Mouse (Mus musculus): ENCODE results near the gene Dst. TPM values are rescaled to one million over a fixed set of nuclear protein-coding genes. Genes with fewer than 3 reads are reported as not detected.

Gene Dst
- polyA plus RNA-seq, 1 experiment from 2014 or later = 15.6 TPM

- ATAC-seq (ENCODE audit: insufficient read depth) (no peak), DNase-seq (no peak)
- Histone ChIP-seq H3K27me3 (ENCODE audit: insufficient read depth, low read length) (no peaks in the 10 kb centered on the region), H3K4me1 (ENCODE audit: insufficient read depth) (no peaks in the 10 kb centered on the region), H3K27ac (ENCODE audit: low read depth) (no peak overlapping the region), H3K4me2 (no peak overlapping the region), H3K9ac (no peak overlapping the region), H3K36me3 (ENCODE audit: insufficient read depth) (no peaks in the 10 kb centered on the region), H3K4me3 (ENCODE audit: low read depth, low read length) (no peak overlapping the region), H3K9me3 (ENCODE audit: low read depth, low read length) (no peaks in the 10 kb centered on the region)
- WGBS = 57% methylated on average over 3 of the region's 3 CpGs
- no peak for TF ChIP-seq CTCF (IDR thresholded peaks at IDR 0.05; ENCODE audit: low read depth)
Measured at GRCm38 (mm10) chr1:33925283-33925682, 17.3 kb downstream of the Dst start.

GRCm38 (mm10) chr1:33927466-33927865 lies 19.4 kb downstream of the Dst start:
- Histone ChIP-seq H3K27ac (ENCODE audit: low read depth) (no peak overlapping the region), H3K4me1 (ENCODE audit: insufficient read depth) (no peaks in the 10 kb centered on the region), H3K27me3 (ENCODE audit: insufficient read depth, low read length) (no peaks in the 10 kb centered on the region), H3K9me3 (ENCODE audit: low read depth, low read length) (no peaks in the 10 kb centered on the region), H3K4me3 (ENCODE audit: low read depth, low read length) (no peak overlapping the region), H3K36me3 (ENCODE audit: insufficient read depth) (no peaks in the 10 kb centered on the region), H3K4me2 (no peak overlapping the region), H3K9ac (no peak overlapping the region)
- WGBS = 77% methylated on average over 7 of the region's 7 CpGs
- ATAC-seq (ENCODE audit: insufficient read depth) (no peak), DNase-seq (no peak)
- no peak for TF ChIP-seq CTCF (IDR thresholded peaks at IDR 0.05; ENCODE audit: low read depth)

GRCm38 (mm10) chr1:33931791-33932190 lies 23.8 kb downstream of the Dst start:
- Histone ChIP-seq H3K9ac (no peak overlapping the region), H3K4me3 (ENCODE audit: low read depth, low read length) (no peak overlapping the region), H3K27ac (ENCODE audit: low read depth) (no peak overlapping the region), H3K9me3 (ENCODE audit: low read depth, low read length) (no peaks in the 10 kb centered on the region), H3K27me3 (ENCODE audit: insufficient read depth, low read length) (no peaks in the 10 kb centered on the region), H3K36me3 (ENCODE audit: insufficient read depth) (no peaks in the 10 kb centered on the region), H3K4me1 (ENCODE audit: insufficient read depth) (no peaks in the 10 kb centered on the region), H3K4me2 (no peak overlapping the region)
- TF ChIP-seq CTCF (IDR thresholded peaks at IDR 0.05; ENCODE audit: low read depth) = no peak
- DNase-seq (no peak), ATAC-seq (ENCODE audit: insufficient read depth) (no peak)
- WGBS = 83% methylated on average over 8 of the region's 8 CpGs

- H3K4me2 ChIP-seq = no peak overlapping the region
- H3K9me3 ChIP-seq (ENCODE audit: low read depth, low read length) = no peaks in the 10 kb centered on the region
- H3K27ac ChIP-seq (ENCODE audit: low read depth) = no peak overlapping the region
- H3K4me1 ChIP-seq (ENCODE audit: insufficient read depth) = no peaks in the 10 kb centered on the region
- no peak for TF ChIP-seq CTCF (IDR thresholded peaks at IDR 0.05; ENCODE audit: low read depth)
- DNase-seq (no peak), ATAC-seq (ENCODE audit: insufficient read depth) (no peak)
- H3K4me3 ChIP-seq (ENCODE audit: low read depth, low read length) = no peak overlapping the region
- H3K27me3 ChIP-seq (ENCODE audit: insufficient read depth, low read length) = no peaks in the 10 kb centered on the region
- no peaks in the 10 kb centered on the region for H3K36me3 ChIP-seq (ENCODE audit: insufficient read depth)
- 84% methylated on average over 3 of the region's 3 CpGs for WGBS
- H3K9ac ChIP-seq = no peak overlapping the region
Measured at GRCm38 (mm10) chr1:33932196-33932595, 24.2 kb downstream of the Dst start.

GRCm38 (mm10) chr1:33932845-33933499 lies 24.9 kb downstream of the Dst start:
- no peaks in the 10 kb centered on the region for H3K36me3 ChIP-seq (ENCODE audit: insufficient read depth)
- H3K4me2 ChIP-seq = no peak overlapping the region
- TF ChIP-seq CTCF (IDR thresholded peaks at IDR 0.05; ENCODE audit: low read depth) = no peak
- no peaks in the 10 kb centered on the region for H3K4me1 ChIP-seq (ENCODE audit: insufficient read depth)
- H3K9ac ChIP-seq = no peak overlapping the region
- 76% methylated on average over 14 of the region's 14 CpGs for WGBS
- ATAC-seq (ENCODE audit: insufficient read depth) (no peak), DNase-seq (no peak)
- H3K9me3 ChIP-seq (ENCODE audit: low read depth, low read length) = no peaks in the 10 kb centered on the region
- H3K27ac ChIP-seq (ENCODE audit: low read depth) = no peak overlapping the region
- no peak overlapping the region for H3K4me3 ChIP-seq (ENCODE audit: low read depth, low read length)
- H3K27me3 ChIP-seq (ENCODE audit: insufficient read depth, low read length) = no peaks in the 10 kb centered on the region

GRCm38 (mm10) chr1:33935946-33936345 lies 27.9 kb downstream of the Dst start:
- Histone ChIP-seq H3K36me3 (ENCODE audit: insufficient read depth) (no peaks in the 10 kb centered on the region), H3K9ac (no peak overlapping the region), H3K27ac (ENCODE audit: low read depth) (no peak overlapping the region), H3K4me1 (ENCODE audit: insufficient read depth) (no peaks in the 10 kb centered on the region), H3K4me2 (no peak overlapping the region), H3K27me3 (ENCODE audit: insufficient read depth, low read length) (no peaks in the 10 kb centered on the region), H3K9me3 (ENCODE audit: low read depth, low read length) (no peaks in the 10 kb centered on the region), H3K4me3 (ENCODE audit: low read depth, low read length) (no peak overlapping the region)
- no peak for TF ChIP-seq CTCF (IDR thresholded peaks at IDR 0.05; ENCODE audit: low read depth)
- no peak for ATAC-seq (ENCODE audit: insufficient read depth)
- no peak for DNase-seq
- WGBS = 81% methylated on average over 3 of the region's 3 CpGs

- no peak for TF ChIP-seq CTCF (IDR thresholded peaks at IDR 0.05; ENCODE audit: low read depth)
- Histone ChIP-seq H3K27ac (ENCODE audit: low read depth) (no peak overlapping the region), H3K9ac (no peak overlapping the region), H3K4me1 (ENCODE audit: insufficient read depth) (no peaks in the 10 kb centered on the region), H3K4me3 (ENCODE audit: low read depth, low read length) (no peak overlapping the region), H3K4me2 (no peak overlapping the region), H3K9me3 (ENCODE audit: low read depth, low read length) (no peaks in the 10 kb centered on the region), H3K36me3 (ENCODE audit: insufficient read depth) (no peaks in the 10 kb centered on the region), H3K27me3 (ENCODE audit: insufficient read depth, low read length) (no peaks in the 10 kb centered on the region)
- WGBS = 74% methylated on average over 5 of the region's 5 CpGs
- ATAC-seq (ENCODE audit: insufficient read depth) = no peak
- DNase-seq = no peak
Measured at GRCm38 (mm10) chr1:33939828-33940227, 31.8 kb downstream of the Dst start.
